Mouse (Mus musculus): ENCODE measurements around the gene Trim72. TPM values are rescaled to one million over a fixed set of nuclear protein-coding genes. Genes with fewer than 3 reads are reported as not detected.

Trim72 gene
- polyA plus RNA-seq, 1 experiment from 2014 or later: 3.6 TPM

DNA sequence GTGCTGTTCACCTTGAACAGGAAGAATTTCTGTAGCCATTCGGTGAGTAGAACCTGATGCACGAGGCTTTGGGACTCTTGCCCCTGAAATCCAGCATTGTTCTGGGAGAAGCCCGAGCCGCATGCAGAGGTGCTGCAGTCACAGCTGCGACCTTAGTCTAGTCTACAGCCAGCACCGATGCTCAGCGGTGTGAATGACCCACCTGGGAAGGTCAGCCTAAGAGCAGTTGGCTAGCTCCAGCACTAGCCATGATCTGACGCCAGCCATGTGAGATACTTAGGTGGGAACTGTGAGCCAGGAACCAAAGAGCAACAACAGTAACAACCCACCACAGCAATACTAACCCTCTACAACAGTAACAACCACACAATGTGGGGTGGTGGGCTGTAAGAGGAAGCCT, 54.1 kb downstream of the Trim72 start:
- Histone ChIP-seq H3K36me3 (no peaks in the 10 kb centered on the region), H3K9me3 (replicated peaks) (no peaks in the 10 kb centered on the region), H3K27ac (replicated peaks) (no peak overlapping the region), H3K9ac (no peak overlapping the region), H3K4me3 (replicated peaks) (no peak overlapping the region), H3K4me2 (replicated peaks) (no peak overlapping the region), H3K27me3 (no peaks in the 10 kb centered on the region), H3K4me1 (no peaks in the 10 kb centered on the region)
- no peak for ATAC-seq (ENCODE audit: insufficient number of reproducible peaks, low FRiP score, low TSS enrichment, low read depth)
- WGBS: 80% methylated on average over 8 of the region's 8 CpGs

DNA sequence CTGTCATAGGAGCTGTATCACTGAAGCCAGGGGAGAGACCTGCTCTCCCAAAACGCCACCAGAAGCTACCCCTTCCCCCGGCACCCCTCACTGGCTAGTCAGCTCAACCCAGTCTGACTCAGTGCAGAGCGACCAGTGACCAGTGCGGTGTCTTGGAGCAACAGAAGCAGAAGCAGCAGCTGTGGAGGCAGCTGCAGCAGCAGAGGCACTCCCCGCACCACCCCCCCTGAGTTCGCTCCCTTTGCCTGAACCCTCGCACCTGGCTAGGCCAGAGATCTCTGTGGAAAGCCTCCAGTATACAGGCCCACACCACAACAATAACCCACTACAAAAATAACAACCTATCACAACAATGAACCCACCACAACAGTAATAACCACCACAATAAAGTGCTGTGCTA, 54.8 kb downstream of the Trim72 start:
- 66% methylated on average over 7 of the region's 7 CpGs for WGBS
- Histone ChIP-seq H3K27ac (replicated peaks) (no peak overlapping the region), H3K4me2 (replicated peaks) (no peak overlapping the region), H3K4me3 (replicated peaks) (no peak overlapping the region), H3K36me3 (no peaks in the 10 kb centered on the region), H3K4me1 (no peaks in the 10 kb centered on the region), H3K9me3 (replicated peaks) (no peaks in the 10 kb centered on the region), H3K27me3 (no peaks in the 10 kb centered on the region), H3K9ac (no peak overlapping the region)
- ATAC-seq (ENCODE audit: insufficient number of reproducible peaks, low FRiP score, low TSS enrichment, low read depth): no peak

DNA sequence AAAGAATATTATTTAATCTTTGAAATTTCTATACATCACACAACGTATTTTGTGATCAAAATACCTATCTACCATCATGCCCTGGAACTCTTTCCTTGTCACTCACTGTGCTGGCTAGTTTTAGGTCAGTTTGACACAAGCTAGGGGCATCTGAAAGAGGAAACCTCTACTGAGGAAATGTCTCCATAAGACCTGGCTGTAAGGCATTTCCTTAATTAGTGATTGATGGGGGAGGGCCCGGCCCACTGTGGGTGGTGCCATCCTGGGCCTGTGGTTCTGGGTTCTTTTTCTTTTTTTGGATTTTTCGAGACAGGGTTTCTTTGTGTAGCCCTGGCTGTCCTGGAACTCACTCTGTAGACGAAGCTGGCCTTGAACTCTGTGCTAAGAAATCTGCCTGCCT, 55.3 kb downstream of the Trim72 start:
- H3K4me1 ChIP-seq: no peaks in the 10 kb centered on the region
- WGBS: 72% methylated on average over 4 of the region's 4 CpGs

More for the DNA sequence above, 55.3 kb downstream of the Trim72 start:
- Histone ChIP-seq H3K27me3 (no peaks in the 10 kb centered on the region), H3K4me2 (replicated peaks) (no peak overlapping the region), H3K36me3 (no peaks in the 10 kb centered on the region), H3K4me3 (replicated peaks) (no peak overlapping the region), H3K9me3 (replicated peaks) (no peaks in the 10 kb centered on the region), H3K9ac (no peak overlapping the region), H3K27ac (replicated peaks) (no peak overlapping the region)
- ATAC-seq (ENCODE audit: insufficient number of reproducible peaks, low FRiP score, low TSS enrichment, low read depth): no peak

Other genes starting within 250 kb of the Trim72 start
- 27.6 and 28.1 TPM in 2 replicates for gene Orai3, start 234.1 kb upstream of the Trim72 start, polyA plus RNA-seq (2015; fragmentation: Nextera tagmentation; extraction: Ambion mirVana)
- gene Setd1a, start 227.3 kb upstream of the Trim72 start, polyA plus RNA-seq (2015; fragmentation: Nextera tagmentation; extraction: Ambion mirVana): 26.3 and 27.0 TPM in 2 replicates
- gene Gm49388, start 218.3 kb upstream of the Trim72 start, polyA plus RNA-seq (2015; fragmentation: Nextera tagmentation; extraction: Ambion mirVana): not detected in 2 replicates
- gene Hsd3b7, start 203.3 kb upstream of the Trim72 start, polyA plus RNA-seq (2015; fragmentation: Nextera tagmentation; extraction: Ambion mirVana): 24.8 and 25.2 TPM in 2 replicates
- gene Stx4a, start 179.7 kb upstream of the Trim72 start, polyA plus RNA-seq (2015; fragmentation: Nextera tagmentation; extraction: Ambion mirVana): 58.9 and 69.6 TPM in 2 replicates
- 4.3 and 6.9 TPM in 2 replicates for gene Stx1b, start 179.4 kb upstream of the Trim72 start, polyA plus RNA-seq (2015; fragmentation: Nextera tagmentation; extraction: Ambion mirVana)
- gene Zfp646, start 127.7 kb upstream of the Trim72 start, polyA plus RNA-seq (2015; fragmentation: Nextera tagmentation; extraction: Ambion mirVana): 9.7 and 10.9 TPM in 2 replicates
- 17.7 and 18.1 TPM in 2 replicates for gene Zfp668, start 127.1 kb upstream of the Trim72 start, polyA plus RNA-seq (2015; fragmentation: Nextera tagmentation; extraction: Ambion mirVana)
- gene Prss53, start 113.0 kb upstream of the Trim72 start, polyA plus RNA-seq (2015; fragmentation: Nextera tagmentation; extraction: Ambion mirVana): 2.4 and 4.6 TPM in 2 replicates
- not detected in 2 replicates for gene Gm21974, start 108.5 kb upstream of the Trim72 start, polyA plus RNA-seq (2015; fragmentation: Nextera tagmentation; extraction: Ambion mirVana)
- gene Vkorc1, start 108.3 kb upstream of the Trim72 start, polyA plus RNA-seq (2015; fragmentation: Nextera tagmentation; extraction: Ambion mirVana): 234 and 262 TPM in 2 replicates
- gene Bckdk, start 99.9 kb upstream of the Trim72 start, polyA plus RNA-seq (2015; fragmentation: Nextera tagmentation; extraction: Ambion mirVana): 108 and 112 TPM in 2 replicates
- 39.8 and 40.2 TPM in 2 replicates for gene Kat8, start 91.4 kb upstream of the Trim72 start, polyA plus RNA-seq (2015; fragmentation: Nextera tagmentation; extraction: Ambion mirVana)
- gene Prss8, start 73.8 kb upstream of the Trim72 start, polyA plus RNA-seq (2015; fragmentation: Nextera tagmentation; extraction: Ambion mirVana): 15.8 and 17.2 TPM in 2 replicates
- 12.1 and 12.2 TPM in 2 replicates for gene Prss36, start 57.2 kb upstream of the Trim72 start, polyA plus RNA-seq (2015; fragmentation: Nextera tagmentation; extraction: Ambion mirVana)
- 394 and 418 TPM in 2 replicates for gene Fus, start 36.5 kb upstream of the Trim72 start, polyA plus RNA-seq (2015; fragmentation: Nextera tagmentation; extraction: Ambion mirVana)
- 102 and 112 TPM in 2 replicates for gene Pycard, start 10.1 kb upstream of the Trim72 start, polyA plus RNA-seq (2015; fragmentation: Nextera tagmentation; extraction: Ambion mirVana)
- gene Itgam, start 58.7 kb downstream of the Trim72 start, polyA plus RNA-seq (2015; fragmentation: Nextera tagmentation; extraction: Ambion mirVana): 1.6 and 1.8 TPM in 2 replicates
- not detected in 2 replicates for gene Gm49368, start 58.7 kb downstream of the Trim72 start, polyA plus RNA-seq (2015; fragmentation: Nextera tagmentation; extraction: Ambion mirVana)
- 0.14 and 0.19 TPM in 2 replicates for gene Itgax, start 125.6 kb downstream of the Trim72 start, polyA plus RNA-seq (2015; fragmentation: Nextera tagmentation; extraction: Ambion mirVana)
- not detected in 2 replicates for gene Itgad, start 150.4 kb downstream of the Trim72 start, polyA plus RNA-seq (2015; fragmentation: Nextera tagmentation; extraction: Ambion mirVana)
- 51.6 and 67.7 TPM in 2 replicates for gene Cox6a2, start 202.4 kb downstream of the Trim72 start, polyA plus RNA-seq (2015; fragmentation: Nextera tagmentation; extraction: Ambion mirVana)
- gene Armc5, start 233.4 kb downstream of the Trim72 start, polyA plus RNA-seq (2015; fragmentation: Nextera tagmentation; extraction: Ambion mirVana): 19.4 and 19.6 TPM in 2 replicates
- 7.8 and 9.1 TPM in 2 replicates for gene 9130023H24Rik, start 234.1 kb downstream of the Trim72 start, polyA plus RNA-seq (2015; fragmentation: Nextera tagmentation; extraction: Ambion mirVana)
- 86.1 and 86.5 TPM in 2 replicates for gene Tgfb1i1, start 242.9 kb downstream of the Trim72 start, polyA plus RNA-seq (2015; fragmentation: Nextera tagmentation; extraction: Ambion mirVana)